Comparison of ENCODE assay signal across 22 mouse cellular contexts in genomic region chr13:20335889-20336497, GRCm38 (mm10).
"Had no signal": no experiment of that assay in that cellular context is flagged by ENCODE, and none has a peak within 500 bp of the region (broad histone marks: within the 10 kb centered on the region; RNA-seq: fewer than 3 reads in every experiment).

No protein-coding gene starts in this region.

- DNase-seq: kidney, adult 11 months; kidney, adult 8-10 months; kidney, postnatal 10 days; kidney, postnatal 4 days; left cerebral cortex, postnatal 4 days; liver, postnatal 0 days; lung, postnatal 10 days; lung, postnatal 36 days; retina, postnatal 1 day; right cerebral cortex, postnatal 25 days; spleen, adult 18-20 months; thymus, postnatal 25 days had no signal

- H3K9me3 ChIP-seq: kidney, embryonic 15.5 days; limb, embryonic 12.5 days; limb, embryonic 15.5 days; lung, embryonic 15.5 days; megakaryocyte, embryonic 14.5 days; midbrain, embryonic 10.5 days; stomach, embryonic 15.5 days had no signal

- H3K36me3 ChIP-seq: kidney, embryonic 15.5 days; limb, embryonic 12.5 days; limb, embryonic 15.5 days; lung, embryonic 15.5 days; midbrain, embryonic 10.5 days; stomach, embryonic 15.5 days had no signal

- ATAC-seq: liver, postnatal 0 days; midbrain, embryonic 16.5 days had no signal

- H3K4me2 ChIP-seq: kidney, embryonic 15.5 days; limb, embryonic 12.5 days; limb, embryonic 15.5 days; liver, embryonic 11.5 days; lung, embryonic 15.5 days; stomach, embryonic 15.5 days had no signal

- H3K4me1 ChIP-seq: kidney, embryonic 15.5 days; limb, embryonic 12.5 days; limb, embryonic 15.5 days; lung, embryonic 15.5 days; megakaryocyte, embryonic 14.5 days; midbrain, embryonic 10.5 days; stomach, embryonic 15.5 days had no signal

- H3K4me3 ChIP-seq: kidney, embryonic 15.5 days; limb, embryonic 12.5 days; limb, embryonic 15.5 days; lung, embryonic 15.5 days; megakaryocyte, embryonic 14.5 days; midbrain, embryonic 10.5 days; stomach, embryonic 15.5 days had no signal

- H3K27ac ChIP-seq: kidney, embryonic 15.5 days; limb, embryonic 12.5 days; limb, embryonic 15.5 days; liver, embryonic 14.5 days; lung, embryonic 15.5 days; midbrain, embryonic 10.5 days; stomach, embryonic 15.5 days had no signal

- H3K9ac ChIP-seq: kidney, embryonic 15.5 days; limb, embryonic 12.5 days; limb, embryonic 15.5 days; liver, embryonic 14.5 days; liver, postnatal 0 days; lung, embryonic 15.5 days; stomach, embryonic 15.5 days had no signal

- H3K27me3 ChIP-seq: kidney, embryonic 15.5 days; limb, embryonic 12.5 days; limb, embryonic 15.5 days; lung, embryonic 15.5 days; megakaryocyte, embryonic 14.5 days; stomach, embryonic 15.5 days had no signal
